Comparison of ENCODE assay signal across 8 mouse cellular contexts in genomic region chr2:92426426-92426825, GRCm38 (mm10). TPM values are rescaled to one million over a fixed set of nuclear protein-coding genes. Genes with fewer than 3 reads are reported as not detected.
A peak's percentile ranks its signal among the peaks of the same experiment; 100 is the strongest.
DNase-seq lines count a peak whose midpoint lies in the region; ATAC-seq and TF ChIP-seq lines count a peak whose summit lies in the region.

No protein-coding gene starts in this region.

- peaks cover 42% of the 10 kb centered on the region for H3K36me3 ChIP-seq in kidney, embryonic 16.5 days (ENCODE audit: insufficient read depth, low read length)
- peaks cover 35% of the 10 kb centered on the region for H3K36me3 ChIP-seq in forebrain, postnatal 0 days (ENCODE audit: insufficient read depth)
- H3K36me3 ChIP-seq in hindbrain, embryonic 16.5 days (ENCODE audit: control insufficient read depth, insufficient read depth, low read length), result peaks cover 17% of the 10 kb centered on the region
- H3K36me3 ChIP-seq in neural tube, embryonic 13.5 days, result peaks cover 37% of the 10 kb centered on the region
- H3K36me3 ChIP-seq in liver, embryonic 12.5 days, result peaks cover 61% of the 10 kb centered on the region
- peaks cover 42% of the 10 kb centered on the region for H3K36me3 ChIP-seq in liver, postnatal 0 days (replicated peaks; ENCODE audit: insufficient read depth, low read length)

- H3K9me3 ChIP-seq in kidney, embryonic 16.5 days (ENCODE audit: low read length), result no peaks in the 10 kb centered on the region
- H3K9me3 ChIP-seq in forebrain, postnatal 0 days (ENCODE audit: low read length), result no peaks in the 10 kb centered on the region
- H3K9me3 ChIP-seq in hindbrain, embryonic 16.5 days (ENCODE audit: control insufficient read depth, low read length), result no peaks in the 10 kb centered on the region
- no peaks in the 10 kb centered on the region for H3K9me3 ChIP-seq in neural tube, embryonic 13.5 days
- H3K9me3 ChIP-seq in liver, embryonic 12.5 days (replicated peaks), result no peaks in the 10 kb centered on the region
- no peaks in the 10 kb centered on the region for H3K9me3 ChIP-seq in liver, postnatal 0 days (ENCODE audit: low read length)

- no peak overlapping the region for H3K4me3 ChIP-seq in kidney, embryonic 16.5 days (ENCODE audit: low read length)
- H3K4me3 ChIP-seq in forebrain, postnatal 0 days (ENCODE audit: low read depth, low read length), result no peak overlapping the region
- no peak overlapping the region for H3K4me3 ChIP-seq in hindbrain, embryonic 16.5 days (ENCODE audit: low read length)
- no peak overlapping the region for H3K4me3 ChIP-seq in neural tube, embryonic 13.5 days
- H3K4me3 ChIP-seq in liver, embryonic 12.5 days, result no peak overlapping the region
- no peak overlapping the region for H3K4me3 ChIP-seq in liver, postnatal 0 days (ENCODE audit: low read depth, low read length)

- WGBS in kidney, embryonic 16.5 days, result 72% methylated on average over 3 of the region's 3 CpGs
- 50% methylated on average over 3 of the region's 3 CpGs for WGBS in forebrain, postnatal 0 days
- 38% methylated on average over 3 of the region's 3 CpGs for WGBS in hindbrain, embryonic 16.5 days
- 77% methylated on average over 3 of the region's 3 CpGs for WGBS in neural tube, embryonic 13.5 days
- WGBS in liver, embryonic 12.5 days (ENCODE audit: insufficient replicate concordance), result 89% methylated on average over 3 of the region's 3 CpGs
- 97% methylated on average over 3 of the region's 3 CpGs for WGBS in liver, postnatal 0 days (ENCODE audit: insufficient replicate concordance)

- H3K4me1 ChIP-seq in kidney, embryonic 16.5 days (ENCODE audit: insufficient read depth, low read length), result peaks cover 38% of the 10 kb centered on the region
- peaks cover 24% of the 10 kb centered on the region for H3K4me1 ChIP-seq in forebrain, postnatal 0 days (ENCODE audit: insufficient read depth)
- H3K4me1 ChIP-seq in hindbrain, embryonic 16.5 days (ENCODE audit: control insufficient read depth, insufficient read depth, low read depth, low read length), result peaks cover 55% of the 10 kb centered on the region
- peaks cover 84% of the 10 kb centered on the region for H3K4me1 ChIP-seq in neural tube, embryonic 13.5 days (replicated peaks)
- peaks cover 48% of the 10 kb centered on the region for H3K4me1 ChIP-seq in liver, embryonic 12.5 days
- H3K4me1 ChIP-seq in liver, postnatal 0 days (ENCODE audit: insufficient read depth), result peaks cover 50% of the 10 kb centered on the region

- H3K27me3 ChIP-seq in kidney, embryonic 16.5 days (ENCODE audit: insufficient read depth, low read length), result no peaks in the 10 kb centered on the region
- no peaks in the 10 kb centered on the region for H3K27me3 ChIP-seq in forebrain, postnatal 0 days (ENCODE audit: insufficient read depth, low read length)
- no peaks in the 10 kb centered on the region for H3K27me3 ChIP-seq in hindbrain, embryonic 16.5 days (replicated peaks; ENCODE audit: control insufficient read depth, insufficient read depth, low read length)
- no peaks in the 10 kb centered on the region for H3K27me3 ChIP-seq in neural tube, embryonic 13.5 days
- H3K27me3 ChIP-seq in liver, embryonic 12.5 days (replicated peaks), result no peaks in the 10 kb centered on the region
- H3K27me3 ChIP-seq in liver, postnatal 0 days (ENCODE audit: insufficient read depth, low read length), result no peaks in the 10 kb centered on the region

- no peak overlapping the region for H3K9ac ChIP-seq in kidney, embryonic 16.5 days (replicated peaks; ENCODE audit: low read length)
- H3K9ac ChIP-seq in forebrain, postnatal 0 days, result no peak overlapping the region
- H3K9ac ChIP-seq in hindbrain, embryonic 16.5 days (ENCODE audit: low read depth, low read length), result no peak overlapping the region
- H3K9ac ChIP-seq in neural tube, embryonic 13.5 days, result no peak overlapping the region
- H3K9ac ChIP-seq in liver, embryonic 12.5 days, result no peak overlapping the region
- no peak overlapping the region for H3K9ac ChIP-seq in liver, postnatal 0 days (replicated peaks)

- no peak for TF ChIP-seq CTCF in forebrain, postnatal 0 days (IDR thresholded peaks at IDR 0.05; ENCODE audit: low read depth)
- TF ChIP-seq CTCF in liver, postnatal 0 days (IDR thresholded peaks at IDR 0.05; ENCODE audit: low read depth), result no peak

- no peak overlapping the region for H3K4me2 ChIP-seq in kidney, embryonic 16.5 days (replicated peaks; ENCODE audit: low read depth, low read length)
- H3K4me2 ChIP-seq in forebrain, postnatal 0 days (ENCODE audit: low read depth), result no peak overlapping the region
- H3K4me2 ChIP-seq in hindbrain, embryonic 16.5 days (ENCODE audit: low read length), result no peak overlapping the region
- H3K4me2 ChIP-seq in neural tube, embryonic 13.5 days, result no peak overlapping the region
- H3K4me2 ChIP-seq in liver, embryonic 12.5 days, result no peak overlapping the region
- H3K4me2 ChIP-seq in liver, postnatal 0 days (ENCODE audit: low read depth, low read length), result no peak overlapping the region

- no peak for ATAC-seq in kidney, embryonic 16.5 days (ENCODE audit: low FRiP score, low TSS enrichment)
- no peak for ATAC-seq in forebrain, postnatal 0 days
- ATAC-seq in hindbrain, embryonic 16.5 days, result no peak
- no peak for ATAC-seq in neural tube, embryonic 13.5 days (ENCODE audit: low read depth)
- ATAC-seq in liver, embryonic 12.5 days, result no peak
- no peak for ATAC-seq in liver, postnatal 0 days

- no peak for TF ChIP-seq EP300 in liver, postnatal 0 days (IDR thresholded peaks at IDR 0.05; ENCODE audit: low read depth)

- DNase-seq in kidney, adult 9 months, result no peak
- DNase-seq in forebrain, postnatal 0 days, result no peak
- no peak for DNase-seq in frontal cortex, postnatal 10 days (ENCODE audit: low spot score in 2 of 2)
- no peak for DNase-seq in liver, postnatal 0 days

- H3K27ac ChIP-seq in kidney, embryonic 16.5 days (ENCODE audit: low read length), result peak overlapping the region; percentile 50; the same call in 1 of the 2 replicates
- peak overlapping the region; percentile 77; the same call in 1 of the 2 replicates for H3K27ac ChIP-seq in forebrain, postnatal 0 days (ENCODE audit: low read depth, low read length)
- H3K27ac ChIP-seq in hindbrain, embryonic 16.5 days (ENCODE audit: low read depth, low read length), result peak overlapping the region; percentile 60
- peak overlapping the region; percentile 83 for H3K27ac ChIP-seq in neural tube, embryonic 13.5 days (replicated peaks)
- H3K27ac ChIP-seq in liver, embryonic 12.5 days, result no peak overlapping the region
- no peak overlapping the region for H3K27ac ChIP-seq in liver, postnatal 0 days (ENCODE audit: low read depth)

RNA-seq across cellular contexts. Expression of gene Cry2, which starts 7.4 kb away (rescaled TPM):
- 21.7 and 24.5 TPM in 2 replicates for polyA plus RNA-seq in kidney, embryonic 16.5 days (2015; fragmentation: Nextera tagmentation; extraction: Ambion mirVana)
- 26.5 and 36.7 TPM in 2 replicates for total RNA-seq in forebrain, postnatal 0 days (2014; rRNA removed)
- polyA plus RNA-seq in forebrain, postnatal 0 days (2015; fragmentation: Nextera tagmentation; extraction: Ambion mirVana), result 28.5 and 43.2 TPM in 2 replicates
- polyA plus RNA-seq in hindbrain, embryonic 16.5 days (2015; fragmentation: Nextera tagmentation; extraction: Ambion mirVana), result 51.4 and 53.2 TPM in 2 replicates
- polyA plus RNA-seq in neural tube, embryonic 13.5 days (2015; fragmentation: Nextera tagmentation; extraction: Ambion mirVana), result 35.9 and 37.7 TPM in 2 replicates
- polyA plus RNA-seq in liver, embryonic 12.5 days (2016; fragmentation: Nextera tagmentation; extraction: Ambion mirVana), result 14.1 and 14.5 TPM in 2 replicates
- polyA plus RNA-seq in liver, postnatal 0 days (2015; fragmentation: Nextera tagmentation; extraction: Ambion mirVana), result 9.6 and 11.9 TPM in 2 replicates

RNA-seq across cellular contexts. Expression of gene Mapk8ip1, which starts 25.4 kb away (rescaled TPM):
- polyA plus RNA-seq in kidney, embryonic 16.5 days (2015; fragmentation: Nextera tagmentation; extraction: Ambion mirVana), result 28.9 and 30.4 TPM in 2 replicates
- 223 and 225 TPM in 2 replicates for total RNA-seq in forebrain, postnatal 0 days (2014; rRNA removed)
- polyA plus RNA-seq in forebrain, postnatal 0 days (2015; fragmentation: Nextera tagmentation; extraction: Ambion mirVana), result 129 and 150 TPM in 2 replicates
- polyA plus RNA-seq in hindbrain, embryonic 16.5 days (2015; fragmentation: Nextera tagmentation; extraction: Ambion mirVana), result 112 and 130 TPM in 2 replicates
- polyA plus RNA-seq in neural tube, embryonic 13.5 days (2015; fragmentation: Nextera tagmentation; extraction: Ambion mirVana), result 138 and 152 TPM in 2 replicates
- 4.6 and 4.7 TPM in 2 replicates for polyA plus RNA-seq in liver, embryonic 12.5 days (2016; fragmentation: Nextera tagmentation; extraction: Ambion mirVana)
- polyA plus RNA-seq in liver, postnatal 0 days (2015; fragmentation: Nextera tagmentation; extraction: Ambion mirVana), result 2.6 and 2.8 TPM in 2 replicates

RNA-seq across cellular contexts. Expression of gene Slc35c1, which starts 33.9 kb away (rescaled TPM):
- polyA plus RNA-seq in kidney, embryonic 16.5 days (2015; fragmentation: Nextera tagmentation; extraction: Ambion mirVana), result 20.7 and 21.6 TPM in 2 replicates
- 4.6 and 9.1 TPM in 2 replicates for total RNA-seq in forebrain, postnatal 0 days (2014; rRNA removed)
- polyA plus RNA-seq in forebrain, postnatal 0 days (2015; fragmentation: Nextera tagmentation; extraction: Ambion mirVana), result 13.1 and 14.4 TPM in 2 replicates
- polyA plus RNA-seq in hindbrain, embryonic 16.5 days (2015; fragmentation: Nextera tagmentation; extraction: Ambion mirVana), result 18.9 and 20.7 TPM in 2 replicates
- 12.3 and 13.1 TPM in 2 replicates for polyA plus RNA-seq in neural tube, embryonic 13.5 days (2015; fragmentation: Nextera tagmentation; extraction: Ambion mirVana)
- 15.3 and 15.5 TPM in 2 replicates for polyA plus RNA-seq in liver, embryonic 12.5 days (2016; fragmentation: Nextera tagmentation; extraction: Ambion mirVana)
- polyA plus RNA-seq in liver, postnatal 0 days (2015; fragmentation: Nextera tagmentation; extraction: Ambion mirVana), result 9.0 and 9.3 TPM in 2 replicates

RNA-seq across cellular contexts. Expression of gene 1700029I15Rik, which starts 44.1 kb away (rescaled TPM):
- polyA plus RNA-seq in kidney, embryonic 16.5 days (2015; fragmentation: Nextera tagmentation; extraction: Ambion mirVana), result 3.1 and 4.4 TPM in 2 replicates
- 2.3 and 2.6 TPM in 2 replicates for total RNA-seq in forebrain, postnatal 0 days (2014; rRNA removed)
- 2.4 and 3.1 TPM in 2 replicates for polyA plus RNA-seq in forebrain, postnatal 0 days (2015; fragmentation: Nextera tagmentation; extraction: Ambion mirVana)
- polyA plus RNA-seq in hindbrain, embryonic 16.5 days (2015; fragmentation: Nextera tagmentation; extraction: Ambion mirVana), result 5.8 and 7.7 TPM in 2 replicates
- 6.4 TPM in 2 replicates for polyA plus RNA-seq in neural tube, embryonic 13.5 days (2015; fragmentation: Nextera tagmentation; extraction: Ambion mirVana)
- 1.1 and 1.4 TPM in 2 replicates for polyA plus RNA-seq in liver, embryonic 12.5 days (2016; fragmentation: Nextera tagmentation; extraction: Ambion mirVana)
- 1.9 and 2.1 TPM in 2 replicates for polyA plus RNA-seq in liver, postnatal 0 days (2015; fragmentation: Nextera tagmentation; extraction: Ambion mirVana)

RNA-seq across cellular contexts. Expression of gene Large2, which starts 51.8 kb away (rescaled TPM):
- polyA plus RNA-seq in kidney, embryonic 16.5 days (2015; fragmentation: Nextera tagmentation; extraction: Ambion mirVana), result 34.9 and 35.8 TPM in 2 replicates
- total RNA-seq in forebrain, postnatal 0 days (2014; rRNA removed), result 0.10 and 1.8 TPM in 2 replicates
- polyA plus RNA-seq in forebrain, postnatal 0 days (2015; fragmentation: Nextera tagmentation; extraction: Ambion mirVana), result 1.1 and 1.5 TPM in 2 replicates
- polyA plus RNA-seq in hindbrain, embryonic 16.5 days (2015; fragmentation: Nextera tagmentation; extraction: Ambion mirVana), result 1.7 and 2.3 TPM in 2 replicates
- 0.74 and 1.4 TPM in 2 replicates for polyA plus RNA-seq in neural tube, embryonic 13.5 days (2015; fragmentation: Nextera tagmentation; extraction: Ambion mirVana)
- 1.8 and 2.0 TPM in 2 replicates for polyA plus RNA-seq in liver, embryonic 12.5 days (2016; fragmentation: Nextera tagmentation; extraction: Ambion mirVana)
- 2.7 and 3.5 TPM in 2 replicates for polyA plus RNA-seq in liver, postnatal 0 days (2015; fragmentation: Nextera tagmentation; extraction: Ambion mirVana)

Comparison
In these comparisons a context has a peak if more than half of its experiments do, and no peak if none do; other contexts are left out.
1. H3K27ac ChIP-seq: peak in kidney, embryonic 16.5 days (single experiment), forebrain, postnatal 0 days (single experiment), hindbrain, embryonic 16.5 days (single experiment) and neural tube, embryonic 13.5 days (single experiment); none in liver, embryonic 12.5 days (single experiment) and liver, postnatal 0 days (single experiment).